Mouse (Mus musculus): ENCODE measurements around the gene Retreg3. TPM values are rescaled to one million over a fixed set of nuclear protein-coding genes. Genes with fewer than 3 reads are reported as not detected.
"Not testable (repeated sequence)": the region's sequence is repeated elsewhere in the genome, so short reads cannot be mapped to it uniquely, and the experiment has no call there.

The Retreg3 gene
- total RNA-seq (2021), result 10 to 100 TPM; 57.1 to 61.1 TPM
- long read RNA-seq, experiment 1, transcript Retreg3-201 (9 exons, 3,165 nt), result major isoform, 13 of 16 reads
- long read RNA-seq, experiment 1, partial matches to known transcripts, result 1 of 16 reads
- long read RNA-seq, experiment 1, other reads (novel, unspliced or antisense), result 2 of 16 reads
- long read RNA-seq, experiment 2, transcript Retreg3-201 (9 exons, 3,165 nt), result major isoform, 9 of 13 reads
- long read RNA-seq, experiment 2, partial matches to known transcripts, result 2 of 13 reads
- long read RNA-seq, experiment 2, other reads (novel, unspliced or antisense), result 2 of 13 reads

DNA sequence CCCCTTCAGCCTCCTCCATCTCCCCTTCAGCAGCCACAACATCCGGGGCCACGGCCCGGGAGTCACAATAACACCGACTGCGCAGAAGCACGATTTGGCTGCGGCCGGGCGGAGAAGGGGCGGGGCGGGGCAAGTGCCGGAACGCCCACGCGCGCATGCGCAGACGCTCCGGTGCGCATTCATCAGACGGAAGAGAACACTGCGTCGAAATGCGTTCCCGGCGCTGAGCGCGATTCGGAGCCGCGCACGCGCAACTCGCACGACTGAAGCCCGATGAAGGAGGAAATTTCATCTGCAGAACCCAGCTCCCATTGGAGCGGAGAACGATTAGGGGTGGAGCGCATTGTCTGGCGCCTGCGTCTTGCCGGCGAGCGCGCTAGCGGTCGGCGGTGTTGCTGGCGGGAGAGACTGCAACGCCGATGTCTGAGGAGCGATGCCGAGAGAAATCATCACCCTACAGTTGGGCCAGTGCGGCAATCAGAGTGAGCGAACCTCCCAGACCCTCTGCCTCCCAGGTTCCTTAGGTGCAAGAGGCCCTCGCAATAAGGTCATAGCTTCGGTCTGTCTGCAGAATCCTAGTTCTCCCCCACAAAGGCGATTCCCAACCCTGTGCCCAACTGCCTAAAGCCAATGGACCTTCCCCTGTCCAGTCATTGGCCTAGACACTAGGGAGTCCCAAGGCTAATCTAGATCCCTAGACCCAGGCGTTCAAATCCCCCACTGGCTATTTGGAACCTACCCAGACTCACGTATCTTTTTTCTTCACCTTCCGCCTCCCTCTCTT is at the start of gene Retreg3, which contains the start of gene Tubg1:
Retreg3 (minus strand) TSS at position 133 of the 784 bp plus-strand sequence.
Tubg1 (plus strand) TSS at position 178 of the 784 bp plus-strand sequence.
- DNase-seq (ENCODE audit: low spot score in 2 of 2), result peak; percentile 99

GRCm38 (mm10) chr11:101168301-101168980 is 48.7 kb upstream of the Retreg3 start:
- DNase-seq (ENCODE audit: low spot score in 2 of 2), result no peak

GRCm38 (mm10) chr11:101167963-101168300 is 48.2 kb upstream of the Retreg3 start:
- DNase-seq (ENCODE audit: low spot score in 2 of 2), result no peak

- DNase-seq (ENCODE audit: low spot score in 2 of 2), result no peak
Observed at GRCm38 (mm10) chr11:101167211-101167962, 47.7 kb upstream of the Retreg3 start.

DNA sequence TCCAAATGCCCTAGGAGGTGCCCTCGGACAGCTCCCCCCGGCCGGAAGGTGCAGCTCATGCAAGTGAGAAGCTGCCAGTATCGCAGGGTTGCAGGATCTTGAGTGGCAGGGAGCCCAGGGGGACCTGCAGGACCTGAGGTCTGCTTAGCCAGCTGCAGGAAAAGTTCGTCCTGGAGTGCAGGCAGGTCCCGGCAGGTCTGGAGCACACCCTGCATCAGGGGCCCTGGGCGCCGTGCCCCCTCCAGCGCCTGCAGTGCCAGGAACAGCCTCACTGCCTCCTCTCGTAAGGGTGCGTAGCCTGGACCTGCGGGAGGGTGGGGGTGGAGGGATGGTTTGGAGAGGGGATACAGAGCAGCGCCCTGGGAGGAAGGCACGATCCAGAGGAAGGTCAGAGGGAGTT is 46.7 kb upstream of the Retreg3 start:
- no peak for DNase-seq (ENCODE audit: low spot score in 2 of 2)

DNA sequence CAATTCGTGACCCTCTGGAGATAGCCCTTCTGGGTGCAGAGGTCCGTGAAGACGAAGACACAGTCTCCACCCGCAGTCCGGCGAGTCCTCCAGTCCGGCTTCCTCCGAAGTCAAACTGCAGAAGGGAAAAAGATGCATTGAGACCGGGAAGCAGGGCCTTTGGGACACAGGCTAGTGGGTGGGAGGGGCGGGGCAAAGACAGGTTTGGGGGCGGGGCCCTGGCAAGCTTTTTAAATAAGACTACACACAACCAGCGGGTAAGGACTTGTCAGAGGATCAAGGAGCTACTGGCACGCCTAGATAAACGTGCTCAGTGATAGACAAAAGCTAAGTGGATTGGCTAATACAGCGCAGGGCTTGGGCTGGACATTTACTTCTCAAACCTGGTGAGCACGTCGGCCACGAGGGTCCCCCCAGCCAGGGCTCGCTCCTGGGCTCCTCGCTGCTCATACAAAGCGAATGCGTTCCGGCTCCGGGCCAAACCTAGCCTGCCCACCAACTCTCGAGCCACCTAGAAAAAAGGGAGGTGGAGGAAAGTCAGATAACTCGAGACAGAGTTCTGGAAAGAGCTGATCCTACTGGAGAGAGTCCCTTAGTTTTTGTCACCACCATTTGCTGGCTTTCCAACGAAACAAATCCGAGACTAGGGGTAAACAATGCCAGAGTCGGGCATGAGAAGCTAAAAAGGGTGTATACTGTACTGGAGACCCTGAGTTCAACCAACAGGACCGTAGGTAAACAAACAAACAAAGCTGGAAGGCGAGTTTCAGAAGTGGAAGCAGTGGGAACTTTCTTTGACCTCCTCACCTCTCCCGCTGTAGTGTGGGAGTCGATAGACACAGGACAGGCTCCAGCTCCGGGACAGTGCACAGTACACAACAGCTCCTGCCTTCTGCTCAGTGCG is 45.2 kb upstream of the Retreg3 start:
- no peak for DNase-seq (ENCODE audit: low spot score in 2 of 2)

GRCm38 (mm10) chr11:101164351-101164665 is 44.6 kb upstream of the Retreg3 start:
- no peak for DNase-seq (ENCODE audit: low spot score in 2 of 2)

GRCm38 (mm10) chr11:101163476-101164350 is 44.0 kb upstream of the Retreg3 start:
- no peak for DNase-seq (ENCODE audit: low spot score in 2 of 2)

GRCm38 (mm10) chr11:101162772-101163171 is 43.1 kb upstream of the Retreg3 start:
- DNase-seq (ENCODE audit: low spot score in 2 of 2), result no peak

DNA sequence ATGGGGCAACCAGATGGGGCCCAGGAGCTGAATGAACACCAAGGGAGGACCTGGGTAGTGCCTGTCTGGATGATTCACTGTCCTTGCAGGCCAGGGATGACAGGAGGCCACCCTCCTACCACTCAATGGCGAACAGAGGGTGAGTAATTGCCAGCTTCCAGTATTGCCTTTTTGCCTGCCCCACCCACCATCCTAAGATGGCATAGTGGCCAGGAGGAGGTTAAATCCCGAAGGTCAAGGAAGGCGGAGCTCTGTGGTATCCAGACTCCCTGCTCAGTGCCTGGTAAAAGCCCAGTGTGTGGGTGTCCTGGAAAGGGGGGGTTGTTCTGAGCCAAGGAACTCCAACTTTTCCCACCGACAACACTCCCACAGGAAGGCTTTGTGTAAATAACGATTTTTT is 42.6 kb upstream of the Retreg3 start:
- DNase-seq (ENCODE audit: low spot score in 2 of 2), result no peak

DNA sequence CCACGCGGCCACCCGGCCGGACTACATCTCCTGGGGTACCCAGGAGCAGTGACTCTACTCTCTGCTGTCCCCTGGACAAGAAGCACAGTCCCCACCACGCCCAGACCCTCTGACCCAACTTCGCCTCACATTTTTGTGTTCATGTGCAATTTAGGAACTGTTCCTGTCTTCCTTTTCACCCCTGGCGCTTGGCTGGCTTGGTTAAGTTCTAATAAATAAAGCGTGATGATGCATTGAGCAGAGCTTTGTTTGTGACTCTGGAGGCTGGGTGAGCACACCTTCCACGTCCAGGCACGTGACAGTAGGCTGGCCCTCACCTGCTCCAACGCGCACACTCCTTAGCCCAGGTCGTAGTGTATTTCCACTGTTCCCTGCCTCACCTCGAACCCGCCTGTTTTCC is 41.9 kb upstream of the Retreg3 start:
- no peak for DNase-seq (ENCODE audit: low spot score in 2 of 2)

DNA sequence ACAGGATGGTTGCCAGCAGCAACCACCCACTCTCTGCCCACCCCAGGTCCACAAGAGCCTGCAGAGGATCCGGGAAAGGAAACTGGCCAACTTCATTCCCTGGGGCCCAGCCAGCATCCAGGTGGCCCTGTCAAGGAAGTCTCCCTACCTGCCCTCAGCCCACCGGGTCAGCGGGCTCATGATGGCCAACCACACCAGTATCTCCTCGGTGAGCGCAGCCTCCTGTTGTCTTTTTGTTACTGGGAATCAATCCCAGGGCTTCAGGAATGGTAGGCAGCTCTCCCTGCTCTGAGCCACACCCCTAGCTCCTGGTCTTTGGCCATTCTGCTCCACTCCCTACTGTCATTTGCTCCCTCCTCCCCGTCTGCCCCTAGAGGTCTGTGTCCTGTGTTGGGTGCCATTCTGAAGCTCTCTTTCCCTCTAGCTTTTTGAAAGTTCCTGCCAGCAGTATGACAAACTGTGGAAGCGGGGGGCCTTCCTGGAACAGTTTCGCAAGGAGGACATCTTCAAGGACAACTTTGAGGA is 41.4 kb upstream of the Retreg3 start:
- not testable (repeated sequence) for DNase-seq (ENCODE audit: low spot score in 2 of 2)

DNA sequence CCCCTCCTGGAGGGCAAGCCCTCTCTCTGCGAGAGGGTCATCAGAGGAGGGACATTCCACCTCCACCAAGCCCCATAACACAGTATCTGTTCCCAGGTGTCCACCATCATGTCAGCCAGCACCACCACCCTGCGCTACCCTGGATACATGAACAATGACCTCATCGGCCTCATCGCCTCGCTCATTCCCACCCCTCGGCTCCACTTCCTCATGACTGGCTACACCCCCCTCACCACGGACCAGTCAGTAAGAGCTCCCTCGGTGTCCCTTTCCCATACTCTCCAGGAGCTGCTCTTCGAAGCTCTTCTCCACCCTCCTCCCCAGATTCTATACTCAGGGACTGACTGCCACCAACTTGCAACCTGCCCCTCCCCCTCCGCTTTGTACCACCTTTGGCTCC is 40.5 kb upstream of the Retreg3 start:
- DNase-seq (ENCODE audit: low spot score in 2 of 2), result not testable (repeated sequence)

GRCm38 (mm10) chr11:101155728-101156371 is 36.2 kb upstream of the Retreg3 start, which contains the start of gene Tubg2:
TSS of gene Tubg2 (plus strand) at chr11:101155907.
- DNase-seq (ENCODE audit: low spot score in 2 of 2), result peak in 1 of 2 experiments; percentile 63

DNA sequence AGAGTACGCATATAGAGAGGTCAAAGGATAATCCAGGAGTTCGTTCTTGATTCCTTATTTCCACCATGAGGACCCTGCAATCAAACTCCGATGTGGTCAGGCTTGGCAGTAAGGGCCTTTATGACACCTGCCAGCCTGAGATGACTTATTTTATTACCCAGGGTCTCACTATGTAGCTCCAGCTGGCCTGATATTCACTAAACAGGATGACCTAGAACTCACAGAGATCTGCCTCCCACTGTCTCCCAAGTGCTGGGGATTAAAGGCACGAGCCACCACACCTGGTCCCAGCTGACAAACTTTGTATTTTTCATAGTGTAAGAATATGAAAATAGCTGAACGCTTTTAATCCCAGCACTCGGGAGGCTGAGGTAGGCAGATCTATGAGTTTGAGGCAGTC is 35.5 kb upstream of the Retreg3 start:
- no peak for DNase-seq (ENCODE audit: low spot score in 2 of 2)

GRCm38 (mm10) chr11:101154648-101155047 is 35.0 kb upstream of the Retreg3 start:
- no peak for DNase-seq (ENCODE audit: low spot score in 2 of 2)

DNA sequence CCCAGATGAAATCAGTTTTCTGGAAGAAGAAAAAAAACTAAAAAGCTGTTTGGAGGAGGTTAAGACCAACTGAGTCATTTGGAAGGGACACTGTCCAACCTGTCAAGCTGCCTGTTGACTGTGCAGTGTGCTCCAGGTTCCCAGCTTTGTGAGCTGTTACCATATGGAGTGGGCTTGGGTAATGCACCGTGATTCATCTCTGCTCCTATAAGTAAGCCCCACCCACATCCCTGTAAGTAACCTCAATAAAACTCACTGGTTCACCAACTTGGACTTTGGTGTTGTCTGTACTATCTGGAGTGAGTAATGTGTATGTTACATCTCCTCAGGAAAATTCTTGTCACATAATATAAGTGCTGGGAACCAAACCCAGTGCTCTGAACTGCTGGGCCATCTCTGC is 33.1 kb upstream of the Retreg3 start:
- DNase-seq (ENCODE audit: low spot score in 2 of 2), result no peak

DNA sequence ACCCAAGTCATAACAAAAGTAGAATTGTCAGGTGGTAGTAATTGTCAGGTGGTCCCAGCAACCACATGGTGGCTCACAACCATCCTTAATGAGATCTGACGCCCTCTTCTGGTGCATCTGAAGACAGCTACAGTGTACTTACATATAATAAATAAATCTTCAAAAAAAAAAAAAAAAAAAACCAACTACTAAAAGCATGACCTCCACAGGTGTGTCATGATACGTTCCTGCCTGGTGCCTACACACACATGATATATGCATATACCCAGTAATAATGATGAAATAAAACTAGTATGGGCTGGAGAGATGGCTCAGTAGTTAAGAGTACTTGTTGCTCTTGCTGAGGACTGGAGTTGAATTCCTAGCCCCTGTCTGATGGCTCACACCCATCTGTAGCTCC is 31.4 kb upstream of the Retreg3 start:
- no peak for DNase-seq (ENCODE audit: low spot score in 2 of 2)

All from layer of hippocampus, postnatal 14 days (tissue).